Mouse (Mus musculus) layer of hippocampus, adult 6 months (tissue): ENCODE data around the gene 1700093K21Rik. TPM values are rescaled to one million over a fixed set of nuclear protein-coding genes. Genes with fewer than 3 reads are reported as not detected.

Source experiments
- long read RNA-seq, 2 experiments: library from polyadenylated mRNA; unstranded; transcript quantifications; one replicate each; pipeline ENCODE4 v2.0.0; 2019 to 2020
- microRNA-seq: library from miRNA; unstranded; fragments of <30 nt; microRNA quantifications from one replicate; pipeline ENCODE4 v1.2.0, GENCODE M21; 2020
- polyA plus RNA-seq: library from polyadenylated mRNA; unstranded; fragments of <200 nt; fragmentation: Nextera tagmentation; gene quantifications from 2 replicates; pipeline ENCODE4 v1.2.3, GENCODE M21; 2021

1700093K21Rik gene
- not detected in 2 replicates for polyA plus RNA-seq
- long read RNA-seq, experiment 1: 0 reads
- long read RNA-seq, experiment 2: 0 reads

GRCm38 (mm10) chr11:23520473-23521205, at the start of gene 1700093K21Rik:
Gene 1700093K21Rik (minus strand): TSS chr11:23521155.

DNA sequence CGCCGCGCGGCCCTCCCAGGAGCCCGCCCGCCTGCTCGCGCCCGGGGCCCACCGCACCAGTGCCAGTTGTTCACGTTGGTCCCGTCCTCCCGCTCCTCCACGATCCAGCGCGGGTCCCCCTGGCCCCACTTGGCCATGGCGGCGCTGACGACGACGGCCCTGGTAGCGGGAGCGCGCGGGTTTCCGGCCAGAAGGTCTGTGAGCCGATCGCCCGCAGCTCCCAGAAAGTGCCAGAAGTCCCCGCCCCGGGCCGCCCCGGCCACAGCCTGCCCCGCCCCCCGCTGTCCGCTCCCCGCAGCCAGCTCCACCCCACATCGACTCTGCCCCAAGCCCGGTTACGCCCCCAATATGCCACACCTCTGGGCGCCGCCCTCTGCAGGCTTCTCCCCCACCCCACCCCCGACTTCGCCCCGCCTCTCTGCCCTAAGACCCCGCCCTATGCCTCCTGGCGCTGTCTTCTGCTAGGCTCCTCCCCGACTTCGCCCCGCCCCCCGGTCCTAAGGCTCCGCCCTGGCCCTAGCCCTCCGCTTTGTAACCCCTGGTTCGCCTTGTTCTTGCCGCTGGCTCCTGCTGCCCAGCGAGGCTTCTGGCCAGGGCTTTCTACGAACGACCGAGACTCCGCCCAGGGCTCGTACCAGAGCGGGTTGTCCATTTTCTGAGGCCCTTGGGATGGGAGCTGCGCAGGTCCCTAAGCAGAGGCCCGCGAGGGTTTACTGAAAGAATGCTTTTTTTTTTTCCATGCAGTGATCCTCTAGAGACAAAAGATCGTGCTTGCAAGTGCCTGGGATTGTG, 23.0 kb downstream of the 1700093K21Rik start, which contains the start of gene Ahsa2:
TSS of gene Ahsa2 (minus strand) at position 313 of the 792 bp plus-strand sequence.

Small RNA genes within 50 kb of the gene (microRNA-seq; reads per million reads assigned to microRNA genes)
- not detected for gene Gm47279

Other genes with a start within 250 kb of the 1700093K21Rik start
- 13.0 and 14.8 TPM in 2 replicates for gene Usp34, start 214.3 kb downstream of the 1700093K21Rik start, polyA plus RNA-seq
- gene Ahsa2, start 23.1 kb downstream of the 1700093K21Rik start, polyA plus RNA-seq: 12.2 and 13.2 TPM in 2 replicates
- gene 0610010F05Rik, start 112.5 kb upstream of the 1700093K21Rik start, polyA plus RNA-seq: 20.6 and 24.0 TPM in 2 replicates
- gene Pus10, start 144.5 kb upstream of the 1700093K21Rik start, polyA plus RNA-seq: 2.0 and 2.6 TPM in 2 replicates
- 24.2 and 25.7 TPM in 2 replicates for gene Pex13, start 144.8 kb upstream of the 1700093K21Rik start, polyA plus RNA-seq
- gene Rel, start 249.8 kb upstream of the 1700093K21Rik start, polyA plus RNA-seq: 0.63 and 0.67 TPM in 2 replicates